Mouse (Mus musculus) CD4-positive, CD25-positive, alpha-beta regulatory T cell (primary cell): ENCODE measurements around the gene Kif16b. TPM values are rescaled to one million over a fixed set of nuclear protein-coding genes. Genes with fewer than 3 reads are reported as not detected.

ENCODE experiments used
- polyA plus RNA-seq: library from polyadenylated mRNA; unstranded; fragments of 100-300 nt; shearing (Covaris generic); gene quantifications from one replicate; pipeline ENCODE4 v1.2.1, GENCODE M21; 2017

Gene Kif16b
- 19.5 TPM for polyA plus RNA-seq

GRCm38 (mm10) chr2:142900862-142901805, at the start of gene Kif16b:
Gene Kif16b, minus strand, starts transcription at chr2:142901531.

Other genes with a start within 250 kb of the Kif16b start
- 59.0 TPM for gene Snrpb2, start 161.5 kb upstream of the Kif16b start, polyA plus RNA-seq
- gene Otor, start 176.9 kb upstream of the Kif16b start, polyA plus RNA-seq, result not detected